Mouse (Mus musculus): ENCODE measurements around the gene Oprm1. TPM values are rescaled to one million over a fixed set of nuclear protein-coding genes. Genes with fewer than 3 reads are reported as not detected.
"Not testable (repeated sequence)": the region's sequence is repeated elsewhere in the genome, so short reads cannot be mapped to it uniquely, and the experiment has no call there.

Oprm1 gene
- polyA plus RNA-seq, 1 experiment, result 1.8 TPM

DNA sequence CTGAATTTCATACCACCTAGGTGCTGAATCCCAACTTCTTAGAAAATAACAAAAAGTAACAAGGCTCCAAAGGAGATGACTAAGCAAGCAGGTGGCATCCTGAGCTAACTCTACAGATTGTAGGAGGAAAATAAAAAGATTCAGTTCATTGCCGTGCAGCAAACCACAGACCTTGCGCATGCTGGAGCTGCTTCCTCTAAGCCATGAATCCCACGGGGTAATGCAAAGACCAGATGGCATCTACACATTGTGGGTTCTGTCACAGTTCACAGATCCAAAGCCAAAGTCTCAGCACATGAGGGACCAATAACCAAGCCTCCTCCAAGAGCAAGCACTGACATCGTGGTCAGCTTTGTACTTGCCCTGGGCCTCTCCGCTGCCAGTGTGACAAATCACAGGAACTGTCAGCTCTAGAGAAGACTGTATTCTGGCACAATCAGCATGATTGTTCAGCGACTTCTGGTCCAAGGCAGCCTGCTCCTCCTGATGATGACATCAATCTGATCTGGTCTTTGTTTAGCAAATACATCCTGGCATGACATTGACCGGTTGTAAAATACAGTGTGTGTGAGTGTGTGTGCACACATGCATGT, 90.0 kb downstream of the Oprm1 start:
- no peak for TF ChIP-seq POLR2A (IDR thresholded peaks at IDR 0.05; ENCODE audit: borderline replicate concordance, extremely low read depth, insufficient read depth, insufficient read length, poor library complexity, severe bottlenecking)
- TF ChIP-seq CTCF (IDR thresholded peaks at IDR 0.05; ENCODE audit: borderline replicate concordance, extremely low read depth, insufficient read depth, insufficient read length), result no peak
- peak; percentile 6 for DNase-seq (ENCODE audit: low read depth)

DNA sequence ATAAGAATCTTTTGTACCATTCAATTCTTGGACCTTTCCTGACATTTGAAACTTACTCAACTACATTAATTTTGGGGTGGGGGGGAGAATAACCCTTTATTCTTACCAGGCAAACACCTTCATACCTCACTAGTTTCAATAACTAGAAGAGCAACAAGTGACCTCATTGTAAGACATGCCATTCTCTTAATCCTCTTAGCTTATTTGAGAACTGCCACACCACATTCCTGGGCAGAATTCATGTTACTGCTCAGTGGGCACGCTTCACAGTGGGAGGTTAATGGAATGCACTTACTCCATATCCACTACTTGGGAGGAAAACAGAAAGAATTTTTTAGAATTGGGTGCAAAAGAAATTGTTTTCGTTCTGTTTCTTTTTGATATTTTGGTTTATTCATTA, 90.5 kb downstream of the Oprm1 start:
- DNase-seq (ENCODE audit: low read depth), result peak; percentile 21
- TF ChIP-seq POLR2A (IDR thresholded peaks at IDR 0.05; ENCODE audit: borderline replicate concordance, extremely low read depth, insufficient read depth, insufficient read length, poor library complexity, severe bottlenecking) (no peak), CTCF (IDR thresholded peaks at IDR 0.05; ENCODE audit: borderline replicate concordance, extremely low read depth, insufficient read depth, insufficient read length) (no peak)

DNA sequence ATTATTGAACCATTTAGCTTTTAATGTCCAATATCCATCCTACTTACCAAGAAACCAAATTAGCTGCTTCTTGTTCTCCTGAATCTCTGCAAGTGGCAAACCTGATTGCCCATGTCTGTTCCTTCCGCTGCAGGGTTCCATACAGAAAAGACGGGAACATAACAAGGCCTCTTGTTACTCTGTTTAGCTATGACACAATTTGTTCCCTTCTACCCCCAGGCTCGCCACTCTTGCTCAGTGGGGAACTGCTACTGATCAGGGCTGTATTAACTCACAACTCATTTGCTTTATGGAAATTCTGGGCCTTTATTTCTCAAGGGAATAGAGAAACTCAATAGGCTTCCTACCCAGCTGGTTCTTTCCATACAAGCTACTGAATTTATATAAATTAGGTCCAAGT, 97.5 kb downstream of the Oprm1 start:
- DNase-seq (ENCODE audit: low read depth), result peak; percentile 61
- no peak for TF ChIP-seq CTCF (IDR thresholded peaks at IDR 0.05; ENCODE audit: borderline replicate concordance, extremely low read depth, insufficient read depth, insufficient read length)
- TF ChIP-seq POLR2A (IDR thresholded peaks at IDR 0.05; ENCODE audit: borderline replicate concordance, extremely low read depth, insufficient read depth, insufficient read length, poor library complexity, severe bottlenecking), result no peak

DNA sequence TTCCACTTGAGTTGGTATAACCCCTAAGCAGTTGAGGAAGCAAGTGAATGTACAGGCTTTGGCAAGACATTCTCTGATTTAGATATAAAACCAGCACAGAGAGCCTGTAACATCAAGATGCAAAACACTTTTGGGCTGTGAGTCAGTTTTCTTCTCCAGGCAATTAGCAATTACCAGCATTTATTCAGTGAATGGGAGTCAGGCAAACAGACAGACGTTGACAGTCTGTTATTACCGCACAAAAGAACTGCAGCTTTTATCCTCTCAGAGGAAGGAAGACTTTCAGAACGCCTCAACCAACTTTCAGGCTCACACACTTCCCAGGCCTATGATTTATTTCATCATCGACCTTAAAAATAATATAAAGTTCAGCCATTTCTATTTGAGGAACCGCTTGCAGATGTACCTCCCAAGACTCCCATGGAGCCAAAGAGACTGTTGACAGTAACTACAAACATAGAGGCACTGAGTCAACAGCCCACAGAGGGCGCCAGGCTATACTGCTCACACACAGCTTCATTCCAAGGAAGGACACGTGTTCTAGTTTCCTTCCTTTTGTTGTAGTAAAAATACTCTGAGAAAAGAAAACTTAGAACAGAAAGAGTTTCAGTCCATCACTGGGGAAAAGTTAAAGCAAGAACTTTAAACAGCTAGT, 113.2 kb downstream of the Oprm1 start:
- TF ChIP-seq POLR2A (IDR thresholded peaks at IDR 0.05; ENCODE audit: borderline replicate concordance, extremely low read depth, insufficient read depth, insufficient read length, poor library complexity, severe bottlenecking) (no peak), CTCF (IDR thresholded peaks at IDR 0.05; ENCODE audit: borderline replicate concordance, extremely low read depth, insufficient read depth, insufficient read length) (no peak)
- DNase-seq (ENCODE audit: low read depth), result peak; percentile 68

DNA sequence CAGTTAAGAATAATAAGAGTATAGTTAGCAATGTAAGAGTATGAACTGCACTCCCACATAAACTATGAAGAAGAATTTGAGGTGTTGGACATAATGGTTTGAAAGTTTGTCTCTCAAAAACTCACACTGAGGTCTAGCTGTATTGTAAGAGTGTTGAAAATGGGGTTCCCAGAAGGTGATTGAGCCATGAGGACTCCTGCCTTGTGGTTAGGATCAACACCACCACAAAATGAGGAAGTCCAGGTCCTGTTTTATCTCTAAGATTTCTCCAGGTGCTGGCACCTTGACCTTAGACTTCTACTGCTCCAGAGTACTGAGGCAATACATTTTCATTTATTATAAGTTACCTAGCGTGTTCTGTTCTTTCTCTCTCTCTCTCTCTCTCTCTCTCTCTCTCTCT, 115.6 kb downstream of the Oprm1 start:
- TF ChIP-seq CTCF (IDR thresholded peaks at IDR 0.05; ENCODE audit: borderline replicate concordance, extremely low read depth, insufficient read depth, insufficient read length), result no peak
- no peak for TF ChIP-seq POLR2A (IDR thresholded peaks at IDR 0.05; ENCODE audit: borderline replicate concordance, extremely low read depth, insufficient read depth, insufficient read length, poor library complexity, severe bottlenecking)
- DNase-seq (ENCODE audit: low read depth), result no peak

DNA sequence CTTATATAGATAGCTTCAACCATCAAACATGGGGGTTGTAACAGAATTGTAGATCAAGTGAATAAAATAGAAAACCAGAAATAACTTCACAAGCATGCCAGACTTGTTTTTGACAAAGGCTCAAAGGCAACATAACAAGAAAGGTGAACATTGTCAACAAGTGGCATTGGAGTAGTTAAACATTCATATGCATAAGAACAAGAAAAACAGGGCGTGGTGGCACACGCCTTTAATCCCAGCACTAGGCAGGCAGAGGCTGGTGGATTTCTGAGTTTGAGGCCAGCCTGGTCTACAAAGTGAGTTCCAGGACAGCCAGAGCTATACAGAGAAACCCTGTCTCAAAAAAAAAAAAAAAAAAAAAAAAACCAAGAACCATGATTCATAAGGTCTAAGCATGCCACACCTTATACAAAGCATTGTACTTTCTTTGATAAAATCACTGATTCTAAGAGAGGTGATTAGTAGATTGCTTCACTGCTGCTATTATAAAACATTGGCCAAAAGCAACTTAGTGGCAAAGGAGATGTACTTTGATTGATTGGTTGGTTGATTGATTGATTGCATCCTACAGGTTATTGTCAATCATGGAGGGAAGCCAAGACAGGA, 120.1 kb downstream of the Oprm1 start:
- TF ChIP-seq POLR2A (IDR thresholded peaks at IDR 0.05; ENCODE audit: borderline replicate concordance, extremely low read depth, insufficient read depth, insufficient read length, poor library complexity, severe bottlenecking) (no peak), CTCF (IDR thresholded peaks at IDR 0.05; ENCODE audit: borderline replicate concordance, extremely low read depth, insufficient read depth, insufficient read length) (no peak)
- DNase-seq (ENCODE audit: low read depth), result no peak

DNA sequence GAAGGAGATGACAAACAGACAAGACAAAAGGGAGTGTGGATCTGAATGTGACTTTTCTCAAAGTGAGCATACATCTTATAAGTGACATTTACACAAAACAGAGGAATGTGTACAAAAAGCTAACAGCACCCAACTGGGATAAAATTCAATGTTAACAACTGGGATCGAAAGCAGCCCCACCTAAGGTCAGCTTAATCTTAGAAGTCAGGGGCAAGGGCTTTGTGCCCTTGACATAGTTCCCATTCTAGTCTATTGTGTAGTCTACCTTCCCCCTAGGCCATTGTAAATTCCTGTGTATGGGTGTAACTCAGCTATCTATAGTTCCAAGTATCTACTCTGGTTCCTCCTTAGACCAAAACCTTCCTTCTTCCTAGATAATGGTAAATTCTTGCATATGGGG, 123.7 kb downstream of the Oprm1 start:
- not testable (repeated sequence) for DNase-seq (ENCODE audit: low read depth)

DNA sequence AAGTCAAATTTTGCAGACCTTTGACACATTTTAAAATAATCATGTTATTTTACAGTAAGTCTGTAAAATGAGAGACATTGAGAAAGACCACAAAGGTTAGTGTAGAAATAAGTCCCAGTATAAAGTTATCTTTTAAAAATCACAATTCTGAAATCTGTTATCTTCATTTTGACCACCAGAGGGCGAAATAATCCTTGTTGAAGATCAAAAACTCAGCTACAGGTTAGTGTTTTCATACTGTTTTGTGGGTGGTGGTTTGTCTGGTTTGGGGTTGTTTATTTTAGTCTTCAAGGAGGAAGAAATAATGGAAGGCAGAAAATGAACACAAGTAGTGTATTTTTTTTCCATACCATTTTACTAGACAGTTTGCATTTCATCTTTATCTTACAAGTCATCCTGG, 127.2 kb downstream of the Oprm1 start:
- TF ChIP-seq POLR2A (IDR thresholded peaks at IDR 0.05; ENCODE audit: borderline replicate concordance, extremely low read depth, insufficient read depth, insufficient read length, poor library complexity, severe bottlenecking) (no peak), CTCF (IDR thresholded peaks at IDR 0.05; ENCODE audit: borderline replicate concordance, extremely low read depth, insufficient read depth, insufficient read length) (0 out of 2 replicates have a peak, but pooled peaks have one; percentile 23)
- DNase-seq (ENCODE audit: low read depth), result peak; percentile 73

DNA sequence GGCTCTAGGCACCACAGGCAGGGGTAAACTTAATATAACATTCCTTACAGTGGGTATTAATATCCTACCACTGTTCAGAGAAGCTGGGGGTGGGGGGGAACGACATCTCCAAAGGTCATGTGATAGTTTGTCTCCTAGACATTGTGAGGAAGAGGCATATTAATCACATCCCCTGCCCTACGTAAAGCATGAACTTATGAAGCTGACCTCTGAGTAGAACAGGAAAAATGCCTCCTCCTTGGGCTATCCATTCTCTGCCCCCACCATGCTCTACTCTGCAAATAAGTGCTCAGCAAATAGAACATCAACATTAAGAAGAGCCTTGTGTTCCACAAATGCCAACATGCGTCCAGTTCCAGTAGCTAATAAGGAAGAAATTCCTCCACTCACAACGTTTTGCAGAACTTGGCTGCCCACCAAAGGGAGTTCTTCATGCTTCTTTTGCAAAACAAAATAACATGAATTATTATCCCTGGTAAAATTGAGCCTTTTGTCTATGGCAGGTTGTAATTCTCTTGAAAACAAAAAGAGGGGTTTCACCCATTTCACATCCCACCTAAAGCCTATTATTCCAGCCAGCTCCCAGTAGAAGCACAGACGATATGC, 131.4 kb downstream of the Oprm1 start:
- TF ChIP-seq CTCF (IDR thresholded peaks at IDR 0.05; ENCODE audit: borderline replicate concordance, extremely low read depth, insufficient read depth, insufficient read length) (no peak), POLR2A (IDR thresholded peaks at IDR 0.05; ENCODE audit: borderline replicate concordance, extremely low read depth, insufficient read depth, insufficient read length, poor library complexity, severe bottlenecking) (no peak)
- DNase-seq (ENCODE audit: low read depth), result no peak

DNA sequence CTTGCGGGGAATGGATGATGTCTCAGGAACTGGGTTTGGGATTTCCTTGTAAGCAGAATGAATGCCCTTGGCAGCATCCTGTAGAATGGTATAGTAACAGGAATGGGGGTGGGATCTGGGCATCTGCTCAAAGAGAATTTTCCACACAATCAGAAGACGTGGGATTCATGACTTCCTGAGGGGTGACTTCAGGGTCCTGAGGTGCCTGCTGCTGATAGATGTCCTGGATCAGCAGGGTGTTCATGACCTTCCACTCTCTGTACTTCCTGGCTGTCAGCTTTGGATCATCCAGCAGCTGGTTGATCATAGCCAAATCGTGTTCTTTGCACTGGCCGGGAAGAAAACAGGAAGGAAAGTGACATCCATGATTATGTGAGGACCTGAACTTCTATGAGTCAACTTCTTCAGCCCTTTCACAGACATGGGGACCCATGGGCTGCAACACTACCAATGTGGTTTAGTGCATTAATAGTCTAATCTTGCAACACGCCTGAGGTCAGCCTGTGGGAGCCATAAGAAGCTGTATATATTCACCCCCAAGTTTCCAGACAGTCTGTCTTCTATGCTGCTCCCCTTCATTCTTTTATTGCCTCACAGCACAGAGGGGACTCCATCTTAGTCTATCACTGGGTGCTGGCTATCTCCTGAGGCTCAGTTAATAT, 132.2 kb downstream of the Oprm1 start:
- TF ChIP-seq CTCF (IDR thresholded peaks at IDR 0.05; ENCODE audit: borderline replicate concordance, extremely low read depth, insufficient read depth, insufficient read length) (no peak), POLR2A (IDR thresholded peaks at IDR 0.05; ENCODE audit: borderline replicate concordance, extremely low read depth, insufficient read depth, insufficient read length, poor library complexity, severe bottlenecking) (no peak)
- DNase-seq (ENCODE audit: low read depth), result no peak

DNA sequence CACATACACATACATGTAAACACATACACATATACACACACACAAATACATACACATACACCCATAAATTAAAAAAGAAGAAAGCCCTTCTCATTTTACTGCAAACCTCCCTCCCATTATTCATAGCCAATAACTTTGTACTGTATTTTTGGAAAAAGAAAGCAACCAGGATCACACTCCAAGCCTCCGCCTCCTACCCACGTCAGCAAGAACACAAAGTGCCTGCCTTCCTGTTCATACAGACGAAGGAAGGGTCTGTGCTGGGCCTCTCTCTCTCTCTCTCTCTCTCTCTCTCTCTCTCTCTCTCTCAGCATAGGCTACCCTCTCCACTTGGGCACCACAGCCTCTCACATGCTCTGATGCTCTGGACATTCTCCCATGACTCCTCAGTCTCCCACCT, 137.5 kb downstream of the Oprm1 start:
- TF ChIP-seq CTCF (IDR thresholded peaks at IDR 0.05; ENCODE audit: borderline replicate concordance, extremely low read depth, insufficient read depth, insufficient read length) (no peak), POLR2A (IDR thresholded peaks at IDR 0.05; ENCODE audit: borderline replicate concordance, extremely low read depth, insufficient read depth, insufficient read length, poor library complexity, severe bottlenecking) (no peak)
- no peak for DNase-seq (ENCODE audit: low read depth)

Data from brain, embryonic 14.5 days (tissue).